Mouse (Mus musculus) right cerebral cortex, postnatal 25 days (tissue): ENCODE data around the gene Capn8.

Source experiments
- DNase-seq: peaks from one replicate; pipeline ENCODE4 v3.0.0; 2022

Gene Capn8

DNA sequence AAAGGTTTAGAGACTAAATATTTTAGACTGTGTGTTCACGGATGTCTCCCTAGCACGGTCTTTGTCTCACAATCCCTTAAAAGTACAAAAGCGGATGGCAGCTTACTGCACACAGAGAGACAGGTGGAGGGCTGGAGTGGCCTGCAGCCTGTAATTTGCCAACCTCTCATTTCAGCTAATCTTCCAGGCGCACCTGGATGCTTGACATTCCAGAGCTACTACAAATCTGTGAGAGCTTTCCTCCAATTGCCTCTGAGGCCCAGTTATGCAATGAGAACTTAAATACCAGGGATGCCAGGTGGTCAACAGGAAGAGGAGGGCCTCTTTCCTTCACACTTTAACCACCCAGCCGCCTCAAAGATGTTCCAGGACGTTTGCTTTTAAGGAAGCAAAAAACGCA lies 114.8 kb downstream of the Capn8 start:
- DNase-seq = no peak
